Mouse (Mus musculus) forebrain, embryonic 14.5 days (tissue): ENCODE measurements around the gene Sirt3. TPM values are rescaled to one million over a fixed set of nuclear protein-coding genes. Genes with fewer than 3 reads are reported as not detected.

Experiments
- ATAC-seq: fragments of 200-750 bp; cut with Nextera tagmentation; 2 replicates; pipeline ENCODE4 v1.8.0; 2017; ENCODE audit warnings: mild to moderate bottlenecking, moderate library complexity
- DNase-seq: peaks from one replicate; pipeline ENCODE4 v3.0.0-alpha.2; 2015; ENCODE audit warnings: low spot score
- H3K27ac ChIP-seq: fragments of 300-500 bp; sonication (generic); 2 replicates; pipeline ENCODE4 v1.5.1; 2014; ENCODE audit warnings: low read depth, mild to moderate bottlenecking, control low read depth, low read length, moderate library complexity
- H3K27me3 ChIP-seq: fragments of 300-500 bp; sonication (generic); replicated peaks from 2 replicates; pipeline ENCODE4 v1.6.1; 2014; ENCODE audit warnings: low read length, control low read depth, mixed read lengths; ENCODE audit not compliant: control insufficient read depth, insufficient read depth
- H3K36me3 ChIP-seq: fragments of 300-500 bp; sonication (generic); 2 replicates; pipeline ENCODE4 v1.6.1; 2014; ENCODE audit warnings: low read length, control low read depth; ENCODE audit not compliant: control insufficient read depth, insufficient read depth
- H3K4me1 ChIP-seq: fragments of 300-500 bp; sonication (generic); 2 replicates; pipeline ENCODE4 v1.6.1; 2014; ENCODE audit warnings: antibody characterized with exemption, low read length, control low read depth; ENCODE audit not compliant: control insufficient read depth, insufficient read depth
- H3K4me2 ChIP-seq: fragments of 300-500 bp; sonication (generic); 2 replicates; pipeline ENCODE4 v1.6.1; 2014; ENCODE audit warnings: mild to moderate bottlenecking, control low read depth, low read length
- H3K4me3 ChIP-seq: fragments of 300-500 bp; sonication (generic); 2 replicates; pipeline ENCODE4 v1.5.1; 2014; ENCODE audit warnings: low read depth, low read length, control low read depth
- H3K9ac ChIP-seq: fragments of 300-500 bp; sonication (generic); 2 replicates; pipeline ENCODE4 v1.6.1; 2014; ENCODE audit warnings: mild to moderate bottlenecking, low read length, control low read depth, moderate library complexity
- H3K9me3 ChIP-seq: fragments of 300-500 bp; sonication (generic); replicated peaks from 2 replicates; pipeline ENCODE4 v1.6.1; 2016; ENCODE audit warnings: low read length, control low read depth, mixed read lengths; ENCODE audit not compliant: control insufficient read depth
- WGBS: fragments of 180-500 bp; shearing (Covaris S2); extraction: QIAGEN DNeasy Blood & Tissue Kit; methylation state at CpG from one replicate; pipeline ENCODE4 v1.1.7; 2014; 5-methylcytosine and 5-hydroxymethylcytosine counted together
- polyA plus RNA-seq: library from polyadenylated mRNA; unstranded; fragments of >200 nt; fragmentation: Nextera tagmentation; extraction: Ambion mirVana; gene quantifications from 2 replicates; pipeline ENCODE4 v1.2.1, GENCODE M21; 2014

Gene Sirt3
- polyA plus RNA-seq, 1 experiment from 2014 or later, result 29.5 TPM

DNA sequence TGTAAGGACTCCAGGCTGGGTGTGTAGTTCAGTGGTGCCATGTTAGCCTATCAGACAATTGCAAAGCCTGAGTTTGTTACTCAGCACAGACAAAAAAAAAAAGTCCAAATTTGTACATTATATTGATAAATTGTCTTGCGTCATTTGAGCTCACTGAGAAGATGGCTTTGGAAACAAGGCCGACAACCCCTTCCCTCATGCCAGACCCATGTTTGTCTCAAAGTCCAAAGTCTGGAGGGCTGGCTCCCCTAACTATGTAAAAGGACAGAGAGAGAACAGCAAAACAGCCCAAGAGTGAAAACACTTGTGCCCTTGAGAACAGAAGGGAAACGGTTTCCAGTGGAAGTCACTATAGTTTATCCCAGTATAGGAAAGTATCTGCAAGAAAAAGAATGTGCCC lies 1.7 kb downstream of the Sirt3 start:
- no peak overlapping the region for H3K9ac ChIP-seq
- peaks cover 7% of the 10 kb centered on the region; the same call in 1 of the 2 replicates for H3K4me1 ChIP-seq
- ATAC-seq (no peak), DNase-seq (no peak)
- peaks cover 7% of the 10 kb centered on the region; the same call in 1 of the 2 replicates for H3K36me3 ChIP-seq
- H3K9me3 ChIP-seq, result no peaks in the 10 kb centered on the region
- H3K4me2 ChIP-seq, result no peak overlapping the region
- 85% methylated on average over 3 of the region's 3 CpGs for WGBS
- H3K27ac ChIP-seq, result no peak overlapping the region
- H3K27me3 ChIP-seq, result no peaks in the 10 kb centered on the region
- H3K4me3 ChIP-seq, result no peak overlapping the region

DNA sequence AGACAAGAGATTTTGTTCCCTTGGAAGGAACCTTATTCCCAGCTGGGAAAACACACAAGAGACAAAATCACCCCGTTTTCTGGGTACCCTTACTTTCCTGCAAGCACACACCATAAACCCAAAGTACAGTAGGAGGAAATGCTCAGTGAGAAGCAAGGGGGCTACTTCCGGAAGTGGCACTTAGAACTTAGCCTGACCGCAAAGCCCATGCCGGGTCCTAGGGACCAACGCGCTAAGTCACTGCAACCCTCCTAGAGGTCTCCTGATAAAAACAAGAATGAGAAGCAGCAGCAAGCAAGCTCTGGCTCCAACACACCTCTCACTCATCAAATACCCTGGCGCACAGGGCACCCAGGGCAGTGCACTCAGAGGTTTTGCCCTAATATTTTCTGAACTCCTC lies 2.8 kb downstream of the Sirt3 start:
- Histone ChIP-seq H3K36me3 (peaks cover 10% of the 10 kb centered on the region; the same call in 1 of the 2 replicates), H3K27me3 (no peaks in the 10 kb centered on the region), H3K4me2 (no peak overlapping the region), H3K9me3 (no peaks in the 10 kb centered on the region), H3K4me3 (no peak overlapping the region), H3K4me1 (peaks cover 7% of the 10 kb centered on the region; the same call in 1 of the 2 replicates), H3K9ac (no peak overlapping the region), H3K27ac (no peak overlapping the region)
- 95% methylated on average over 7 of the region's 7 CpGs for WGBS
- DNase-seq, result no peak
- ATAC-seq, result no peak

DNA sequence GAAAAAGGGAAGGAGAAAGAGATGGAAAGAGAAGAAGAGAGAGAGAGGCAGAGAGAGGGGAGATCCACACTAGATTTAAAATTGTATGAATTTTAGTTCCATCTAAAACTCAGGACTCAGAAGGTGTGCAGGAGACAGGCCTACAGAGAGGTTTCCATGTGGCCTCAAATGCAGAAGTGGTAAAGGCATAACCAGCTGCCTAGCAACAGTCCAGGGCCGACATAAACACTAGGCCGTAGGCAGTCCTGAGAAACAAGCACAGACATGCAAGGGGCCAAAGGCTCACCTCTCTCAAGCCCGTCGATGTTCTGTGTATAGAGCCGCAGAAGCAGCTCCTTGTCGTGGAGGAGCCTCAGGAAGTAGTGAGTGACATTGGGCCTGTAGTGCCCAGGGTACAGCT lies 4.7 kb downstream of the Sirt3 start:
- Histone ChIP-seq H3K9ac (no peak overlapping the region), H3K4me2 (no peak overlapping the region), H3K4me3 (no peak overlapping the region), H3K9me3 (no peaks in the 10 kb centered on the region), H3K36me3 (peaks cover 8% of the 10 kb centered on the region; the same call in 1 of the 2 replicates), H3K27ac (no peak overlapping the region), H3K27me3 (no peaks in the 10 kb centered on the region), H3K4me1 (0 out of 2 replicates have a peak, but pooled peaks cover 4% of the 10 kb centered on the region)
- no peak for ATAC-seq
- DNase-seq, result no peak
- WGBS, result 89% methylated on average over 6 of the region's 6 CpGs

DNA sequence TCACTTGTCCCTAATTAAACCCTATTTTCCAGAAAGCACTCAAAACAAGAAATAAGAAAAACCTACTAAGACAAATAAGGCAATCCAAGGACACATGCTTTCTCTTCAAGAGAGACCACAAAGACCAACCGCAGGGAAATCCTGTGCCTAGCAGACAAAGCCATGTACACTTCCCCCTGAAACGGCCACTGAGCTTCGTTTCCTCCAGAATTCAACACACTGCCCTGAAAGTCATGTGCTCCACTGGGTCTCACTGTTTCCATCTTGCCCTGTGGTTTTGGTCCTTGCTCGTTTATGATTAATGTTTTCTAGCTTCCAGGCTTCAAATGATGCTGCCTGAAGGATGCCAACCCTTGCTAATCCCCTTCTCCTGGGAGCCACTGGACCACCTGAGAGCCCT lies 7.9 kb downstream of the Sirt3 start:
- Histone ChIP-seq H3K9me3 (no peaks in the 10 kb centered on the region), H3K4me1 (no peaks in the 10 kb centered on the region), H3K27ac (no peak overlapping the region), H3K27me3 (no peaks in the 10 kb centered on the region), H3K9ac (no peak overlapping the region), H3K4me2 (no peak overlapping the region), H3K36me3 (peaks cover 8% of the 10 kb centered on the region; the same call in 1 of the 2 replicates), H3K4me3 (no peak overlapping the region)
- ATAC-seq, result no peak
- 86% methylated on average over 4 of the region's 4 CpGs for WGBS
- no peak for DNase-seq

DNA sequence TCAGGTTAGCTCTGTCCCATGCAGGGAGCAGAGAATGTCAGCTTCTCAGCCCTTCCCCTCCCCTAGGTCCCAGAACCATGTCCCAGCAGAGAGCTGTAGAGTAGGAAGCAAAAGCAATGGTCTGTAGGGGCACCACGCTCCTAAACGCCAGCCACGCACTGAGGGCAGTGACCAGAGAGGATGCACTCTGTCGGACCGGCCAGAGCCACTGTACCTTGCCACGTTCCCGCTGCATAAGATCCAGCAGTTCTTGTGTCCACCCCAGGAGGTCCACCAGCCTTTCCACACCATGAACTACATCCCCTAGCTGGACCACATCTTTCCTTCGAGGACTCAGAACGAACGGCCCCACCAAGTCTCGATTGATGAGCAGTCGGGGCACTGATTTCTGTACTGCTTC lies 17.3 kb downstream of the Sirt3 start:
- peaks cover 69% of the 10 kb centered on the region for H3K36me3 ChIP-seq

DNA sequence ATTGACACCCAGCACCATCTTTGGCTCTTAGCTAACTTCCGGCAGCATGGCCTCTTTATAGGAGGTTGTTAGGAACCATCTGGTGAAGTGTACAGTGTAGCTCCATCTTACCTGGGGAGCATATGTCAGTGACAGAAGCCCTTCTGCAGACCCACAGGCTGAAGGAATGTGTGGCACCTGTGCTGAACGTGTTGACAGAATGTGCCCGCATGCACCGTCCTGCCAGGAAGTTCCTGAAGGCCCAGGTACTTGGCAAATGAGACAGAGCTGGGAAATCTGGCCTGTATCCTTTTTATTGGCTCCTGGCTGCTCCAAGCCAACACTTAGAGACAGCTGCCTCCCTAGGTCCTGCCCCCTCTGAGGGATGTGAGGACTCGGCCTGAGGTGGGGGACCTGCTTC lies 21.4 kb downstream of the Sirt3 start:
- H3K4me2 ChIP-seq, result no peak overlapping the region
- H3K9ac ChIP-seq, result no peak overlapping the region
- no peak for DNase-seq

More for the DNA sequence above, 17.3 kb downstream of the Sirt3 start:
- Histone ChIP-seq H3K4me1 (no peaks in the 10 kb centered on the region), H3K9me3 (no peaks in the 10 kb centered on the region), H3K27ac (no peak overlapping the region), H3K4me2 (no peak overlapping the region), H3K9ac (no peak overlapping the region), H3K27me3 (no peaks in the 10 kb centered on the region), H3K4me3 (no peak overlapping the region)
- ATAC-seq (no peak), DNase-seq (no peak)
- WGBS, result 90% methylated on average over 12 of the region's 12 CpGs

DNA sequence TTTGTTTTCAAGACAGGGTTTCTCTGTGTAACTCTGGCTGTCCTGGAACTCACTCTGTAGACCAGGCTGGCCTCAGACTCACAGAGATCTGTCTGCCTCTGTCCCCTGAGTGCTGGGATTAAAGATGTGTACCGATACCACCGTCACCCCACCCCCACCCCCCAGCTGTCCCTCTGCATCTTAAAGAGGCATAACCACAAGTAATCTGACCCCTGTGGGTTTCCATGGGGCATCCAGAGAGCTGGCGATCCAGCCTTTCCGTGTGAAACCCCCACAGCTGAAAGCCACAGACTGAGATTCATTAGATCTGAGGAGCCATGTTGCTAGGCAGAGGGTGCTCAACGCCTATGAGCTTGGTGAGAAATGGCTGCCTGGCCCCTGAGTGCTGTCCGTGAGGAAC lies 22.1 kb downstream of the Sirt3 start:
- no peak overlapping the region for H3K27ac ChIP-seq
- ATAC-seq (no peak), DNase-seq (no peak)
- H3K27me3 ChIP-seq, result no peaks in the 10 kb centered on the region
- WGBS, result 80% methylated on average over 6 of the region's 6 CpGs
- peaks cover 65% of the 10 kb centered on the region for H3K36me3 ChIP-seq
- peaks cover 18% of the 10 kb centered on the region for H3K4me1 ChIP-seq
- no peak overlapping the region for H3K9ac ChIP-seq
- no peak overlapping the region for H3K4me3 ChIP-seq
- no peak overlapping the region for H3K4me2 ChIP-seq
- no peaks in the 10 kb centered on the region for H3K9me3 ChIP-seq

More for the DNA sequence above, 21.4 kb downstream of the Sirt3 start:
- Histone ChIP-seq H3K27ac (no peak overlapping the region), H3K4me1 (peaks cover 11% of the 10 kb centered on the region), H3K9me3 (no peaks in the 10 kb centered on the region), H3K36me3 (peaks cover 70% of the 10 kb centered on the region), H3K4me3 (no peak overlapping the region), H3K27me3 (no peaks in the 10 kb centered on the region)
- ATAC-seq, result no peak
- 90% methylated on average over 5 of the region's 5 CpGs for WGBS

DNA sequence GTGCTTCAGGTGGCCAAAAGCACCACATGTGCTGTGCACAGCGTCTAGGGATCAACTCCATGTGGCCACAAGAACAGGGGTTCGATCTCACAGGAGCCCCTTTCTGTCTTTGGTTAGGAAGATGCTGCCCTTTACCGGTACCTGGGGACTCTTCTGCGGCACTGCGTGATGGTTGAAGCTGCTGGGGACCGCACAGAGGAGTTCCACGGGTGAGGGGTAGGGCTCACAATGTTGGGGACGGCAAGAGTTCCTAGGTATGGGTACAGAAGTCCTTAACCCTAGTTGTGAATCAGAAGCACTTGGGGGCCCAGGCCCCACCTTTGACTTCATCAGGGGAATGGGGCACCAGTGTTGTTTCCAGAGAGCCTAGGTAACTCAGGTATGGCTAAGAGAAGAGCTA lies 23.4 kb downstream of the Sirt3 start:
- Histone ChIP-seq H3K4me2 (peak overlapping the region; percentile 98), H3K9me3 (no peaks in the 10 kb centered on the region), H3K4me1 (peaks cover 18% of the 10 kb centered on the region), H3K4me3 (0 out of 2 replicates have a peak overlapping the region, but pooled peaks have one; percentile 78), H3K27ac (no peak overlapping the region), H3K36me3 (peaks cover 62% of the 10 kb centered on the region), H3K27me3 (no peaks in the 10 kb centered on the region), H3K9ac (peak overlapping the region; percentile 96)
- 95% methylated on average over 8 of the region's 8 CpGs for WGBS
- ATAC-seq, result no peak
- DNase-seq, result no peak

DNA sequence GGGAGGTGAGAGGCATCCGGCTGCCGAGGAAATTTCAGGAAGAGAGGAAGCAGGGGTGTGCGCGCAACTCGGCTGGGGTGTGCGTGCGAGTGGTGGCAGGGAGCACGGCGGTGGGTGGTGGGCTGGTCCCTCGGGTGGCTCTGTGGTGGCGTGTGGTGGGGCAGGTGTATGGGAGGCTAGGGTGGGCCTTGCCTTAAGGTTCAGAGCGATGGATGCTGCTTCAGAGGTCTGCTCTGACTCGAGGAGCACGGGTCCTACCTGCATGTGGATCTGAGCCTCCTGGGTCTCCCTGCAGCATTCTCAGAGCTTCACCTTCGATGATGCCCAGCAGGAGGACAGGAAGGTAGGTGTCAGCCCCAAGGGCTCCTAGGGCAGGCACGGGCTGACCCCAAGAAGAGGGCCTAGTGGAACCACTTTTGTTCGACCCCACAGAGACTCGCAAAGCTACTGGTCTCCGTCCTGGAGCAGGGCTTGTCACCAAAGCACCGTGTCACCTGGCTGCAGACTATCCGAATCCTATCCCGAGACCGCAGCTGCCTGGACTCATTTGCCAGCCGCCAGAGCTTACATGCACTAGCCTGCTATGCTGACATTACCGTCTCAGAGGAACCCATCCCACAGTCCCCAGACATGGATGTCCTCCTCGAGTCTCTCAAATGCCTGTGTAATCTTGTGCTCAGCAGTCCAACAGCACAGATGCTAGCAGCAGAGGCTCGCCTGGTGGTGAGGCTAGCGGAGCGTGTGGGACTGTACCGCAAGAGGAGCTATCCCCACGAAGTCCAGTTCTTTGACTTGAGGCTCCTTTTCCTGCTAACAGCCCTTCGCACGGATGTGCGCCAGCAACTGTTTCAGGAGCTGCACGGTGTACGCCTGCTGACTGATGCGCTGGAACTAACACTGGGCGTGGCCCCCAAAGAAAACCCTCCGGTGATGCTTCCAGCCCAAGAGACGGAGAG lies 24.3 kb downstream of the Sirt3 start, which contains the start of gene Bet1l:
TSS of gene Bet1l (minus strand) at position 28 of the 956 bp plus-strand sequence.
- Histone ChIP-seq H3K9me3 (no peaks in the 10 kb centered on the region), H3K27ac (peak within 1 kb of the TSS; percentile 88), H3K4me2 (peak within 1 kb of the TSS; percentile 98), H3K36me3 (peaks cover 62% of the 10 kb centered on the region), H3K27me3 (no peaks in the 10 kb centered on the region), H3K9ac (peak within 1 kb of the TSS; percentile 96), H3K4me3 (peak within 1 kb of the TSS; percentile 78), H3K4me1 (peaks cover 18% of the 10 kb centered on the region)
- ATAC-seq (peak; percentile 25), DNase-seq (no peak)
- WGBS, result 37% methylated on average over 40 of the region's 40 CpGs
